Mouse (Mus musculus) left cerebral cortex, adult 18-20 months (tissue): ENCODE data around the gene Rab35. TPM values are rescaled to one million over a fixed set of nuclear protein-coding genes. Genes with fewer than 3 reads are reported as not detected.

ENCODE experiments used
- DNase-seq, 2 experiments: peaks; one replicate each; pipeline ENCODE4 v3.0.0; 2021 to 2022; ENCODE audit warnings: low spot score in 2 of 2, mixed read lengths in 1 of 2
- total RNA-seq, 2 experiments: library from RNA; stranded (reverse); gene quantifications; 2 replicates each; pipeline ENCODE4 v1.2.3; 2021

Gene Rab35
- total RNA-seq, 2 experiments from 2014 or later, result 108 TPM

DNA sequence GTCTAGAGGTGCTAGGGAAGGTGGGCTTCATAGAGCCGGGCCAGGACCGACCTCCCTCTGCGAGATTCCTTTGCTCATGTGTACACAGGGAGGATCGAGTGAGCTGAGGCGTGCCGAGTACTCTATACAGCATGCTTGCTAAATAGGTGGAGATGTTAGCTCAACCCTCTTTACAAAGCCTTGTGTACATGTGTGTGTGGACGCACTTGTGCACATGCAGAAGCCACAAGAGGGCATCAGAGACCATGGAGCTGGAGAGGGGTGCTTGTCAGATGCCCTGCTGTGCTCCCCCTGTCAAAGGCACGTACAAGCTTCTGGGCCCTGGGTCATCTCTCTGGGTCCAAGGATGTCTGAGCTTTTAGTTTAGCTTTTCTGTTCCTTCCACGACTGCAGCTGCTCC, 12.5 kb downstream of the Rab35 start:
- DNase-seq, result no peak

GRCm38 (mm10) chr5:115648876-115649275, 17.2 kb downstream of the Rab35 start:
- DNase-seq, result no peak

- DNase-seq, result no peak
Measured at GRCm38 (mm10) chr5:115649699-115650098, 18.0 kb downstream of the Rab35 start.

- DNase-seq, result no peak
Measured at GRCm38 (mm10) chr5:115650885-115651284, 19.2 kb downstream of the Rab35 start.

- no peak for DNase-seq
Measured at GRCm38 (mm10) chr5:115651821-115652220, 20.1 kb downstream of the Rab35 start.

- peak; percentile 100 for DNase-seq
Measured at GRCm38 (mm10) chr5:115652681-115653575, 21.2 kb downstream of the Rab35 start.

GRCm38 (mm10) chr5:115653776-115654175, 22.1 kb downstream of the Rab35 start:
- DNase-seq, result no peak

DNA sequence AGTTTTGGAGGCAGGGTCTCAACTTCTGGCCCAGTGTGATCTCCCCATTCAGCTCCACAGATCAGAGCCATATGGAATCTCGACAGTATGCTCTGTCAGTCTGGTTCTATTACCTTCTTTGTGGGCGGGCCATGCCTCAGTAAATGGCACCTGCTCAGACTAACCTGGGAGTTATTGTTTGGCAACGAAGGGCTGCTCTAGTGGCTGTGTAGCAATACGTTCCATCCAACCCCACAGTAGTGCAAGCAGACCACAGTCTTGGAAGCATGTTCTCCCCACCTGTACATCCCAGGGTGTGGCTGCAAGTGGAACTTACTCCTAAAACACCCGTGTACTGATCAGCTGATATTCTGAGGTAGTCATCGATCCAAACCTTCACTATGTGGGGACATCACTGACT, 25.0 kb downstream of the Rab35 start:
- DNase-seq, result no peak

DNA sequence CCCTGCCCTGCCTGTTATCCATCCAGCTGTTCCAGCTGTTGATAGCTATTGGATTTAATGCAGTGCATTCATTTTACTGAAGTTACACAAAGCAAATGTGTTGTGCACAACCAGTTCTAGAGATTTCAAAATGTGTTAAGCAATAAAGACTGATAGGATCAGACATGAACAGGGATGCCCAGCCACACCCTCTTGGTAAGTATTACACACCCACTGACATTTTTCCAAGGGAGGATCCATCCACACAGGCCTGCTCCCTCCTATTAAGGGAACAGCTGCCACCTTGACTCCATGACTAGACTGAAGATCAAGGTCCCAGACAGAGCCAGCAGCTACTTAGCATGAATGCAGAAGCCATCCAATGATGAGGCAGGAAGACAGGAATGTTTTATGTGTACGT, 25.5 kb downstream of the Rab35 start:
- DNase-seq, result no peak

GRCm38 (mm10) chr5:115658352-115658751, 26.6 kb downstream of the Rab35 start:
- no peak for DNase-seq

DNA sequence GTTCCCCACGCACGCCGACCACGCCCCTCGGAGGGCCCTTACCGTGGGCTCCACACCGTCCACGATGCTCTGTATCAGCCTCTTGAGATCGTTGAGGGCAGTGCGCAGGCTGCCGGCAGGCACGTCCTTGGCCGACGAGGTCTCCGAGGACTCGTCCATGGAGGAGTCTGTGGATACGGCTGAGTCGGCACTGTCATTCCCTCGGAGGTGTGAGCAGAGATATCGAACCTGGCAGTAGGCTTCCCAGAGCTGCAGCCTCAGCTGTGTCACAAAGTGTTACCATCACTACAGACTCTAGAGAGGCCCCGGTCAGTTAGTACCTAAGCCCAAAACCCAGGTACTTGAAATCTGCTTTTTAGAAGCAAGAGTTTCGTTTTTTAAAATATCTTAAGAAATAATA, 30.9 kb downstream of the Rab35 start:
- no peak for DNase-seq

DNA sequence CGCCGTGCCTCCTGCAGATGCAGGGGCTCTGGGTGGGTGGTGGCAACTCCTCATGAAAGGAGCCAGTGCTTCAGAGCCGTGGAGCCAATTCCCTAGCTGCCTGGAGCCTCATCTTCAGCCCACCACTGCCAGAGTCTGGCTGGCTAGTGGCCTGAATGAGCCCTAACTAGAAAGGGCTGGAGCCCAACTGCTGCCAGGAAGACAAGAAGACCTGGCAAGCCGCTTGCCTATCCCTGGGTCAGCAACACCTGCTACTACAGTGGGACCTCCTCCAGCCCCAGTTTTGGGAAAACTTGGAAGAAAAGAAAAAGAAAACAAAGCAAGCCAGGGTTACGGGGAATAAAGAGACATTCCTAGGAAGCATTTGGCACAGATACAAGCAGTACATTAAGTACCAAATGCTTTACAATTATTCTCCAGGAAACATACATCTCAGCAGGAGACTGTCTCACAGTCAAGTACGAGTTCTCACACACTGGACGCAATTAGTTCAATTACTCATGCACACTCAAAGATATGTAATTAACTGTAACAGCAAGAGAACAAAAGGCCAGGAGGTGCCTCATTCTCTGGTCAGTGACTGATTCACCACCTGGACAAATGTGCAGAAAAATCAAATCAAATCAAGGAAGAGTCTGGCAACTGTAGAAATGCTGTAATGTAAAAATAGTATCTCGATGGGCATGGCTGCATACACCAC, 34.8 kb downstream of the Rab35 start:
- DNase-seq, result no peak

GRCm38 (mm10) chr5:115667210-115667609, 35.5 kb downstream of the Rab35 start:
- DNase-seq, result no peak

GRCm38 (mm10) chr5:115667894-115668293, 36.2 kb downstream of the Rab35 start:
- no peak for DNase-seq

GRCm38 (mm10) chr5:115668986-115669385, 37.3 kb downstream of the Rab35 start:
- DNase-seq, result no peak

- no peak for DNase-seq
Measured at GRCm38 (mm10) chr5:115669974-115670373, 38.3 kb downstream of the Rab35 start.

GRCm38 (mm10) chr5:115670406-115670805, 38.7 kb downstream of the Rab35 start:
- DNase-seq, result no peak

DNA sequence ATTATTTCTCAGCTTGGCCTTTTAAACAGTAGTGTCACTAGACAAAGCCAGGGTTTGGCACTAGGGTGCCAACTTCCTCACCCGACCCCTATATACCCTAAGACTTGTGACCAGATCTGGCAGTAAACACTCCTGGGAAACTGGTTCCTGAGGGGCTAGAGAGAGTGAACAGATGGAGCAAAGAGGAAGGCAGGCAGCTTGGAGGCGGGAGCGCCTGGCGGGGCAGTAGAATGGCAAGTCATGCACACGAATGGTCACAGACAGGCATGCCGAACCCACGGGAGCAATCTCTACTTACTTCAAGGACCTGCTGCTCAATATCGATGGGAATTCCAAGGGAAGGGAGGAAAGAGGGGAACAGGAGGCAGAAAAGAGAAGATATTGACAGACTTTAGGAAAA, 40.1 kb downstream of the Rab35 start:
- DNase-seq, result no peak

DNA sequence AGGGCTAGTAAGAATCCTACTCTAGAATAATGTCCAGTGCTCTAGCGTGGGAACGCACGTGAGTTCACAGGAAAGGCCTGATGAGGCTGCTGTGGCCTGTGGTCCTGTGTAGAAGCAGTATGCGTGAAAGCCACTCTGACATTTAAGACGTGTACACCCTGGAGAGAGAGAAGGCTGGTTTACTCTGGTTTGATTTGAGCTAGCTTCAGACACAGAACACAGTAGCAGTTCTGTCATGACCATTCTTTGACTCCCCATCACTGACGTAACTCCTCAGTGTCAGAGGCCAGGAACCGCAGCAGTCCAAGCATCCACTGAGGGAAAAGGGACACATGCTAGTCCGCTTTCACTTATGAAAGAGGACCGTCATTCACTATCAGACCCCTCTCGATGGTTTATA, 53.4 kb downstream of the Rab35 start:
- no peak for DNase-seq

DNA sequence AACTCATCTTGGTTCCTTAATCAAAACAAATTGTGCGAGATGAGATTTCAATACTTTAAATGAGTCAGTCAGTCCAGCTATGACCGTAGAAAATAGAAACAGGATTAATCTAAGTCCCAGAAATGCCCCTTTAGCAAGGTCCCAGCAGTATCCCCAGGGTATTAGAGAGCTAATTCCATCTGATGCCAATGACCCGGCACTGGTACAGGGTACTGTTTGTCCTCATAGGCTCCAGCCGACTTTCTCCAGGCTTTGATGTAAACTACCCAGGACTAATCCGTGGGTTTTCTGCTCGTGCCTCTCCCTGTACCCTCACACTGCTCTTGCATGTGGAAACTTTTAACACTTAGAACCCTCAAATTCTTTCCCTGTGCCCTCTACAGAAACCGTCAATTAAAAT, 55.0 kb downstream of the Rab35 start:
- DNase-seq, result no peak

DNA sequence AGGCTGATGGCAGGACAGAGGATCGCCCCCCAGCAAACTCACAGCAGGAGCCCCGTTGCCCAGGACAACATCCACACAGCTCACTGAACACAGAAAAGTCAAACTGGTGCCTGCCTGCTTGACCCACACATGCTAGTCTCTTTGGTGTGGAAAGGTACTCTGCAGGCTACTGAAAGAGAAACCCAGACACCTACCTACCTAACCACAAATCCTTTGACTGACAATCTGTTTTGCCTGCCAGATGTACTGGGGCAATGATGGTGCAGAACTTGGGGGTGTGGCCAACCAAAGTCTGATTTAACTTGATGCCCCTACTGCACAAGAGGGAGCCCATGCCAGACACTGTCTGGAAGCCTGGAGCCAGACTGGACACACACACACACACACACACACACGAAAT, 61.6 kb downstream of the Rab35 start:
- no peak for DNase-seq

GRCm38 (mm10) chr5:115695191-115695770, 63.6 kb downstream of the Rab35 start:
- peak in 1 of 2 experiments; percentile 24 for DNase-seq
